Mouse (Mus musculus) intestine, embryonic 14.5 days (tissue): ENCODE measurements at regions not wholly inside any gene's neighbourhood (a gene's known extent, or its start where the extent isn't known, plus 50 kb on each side); places are given as distances from the start of the nearest gene placed in this dataset.

Source experiments
- ATAC-seq: fragments of 200-750 bp; cut with Nextera tagmentation; replicated peaks from 2 replicates; pipeline ENCODE4 v1.8.0; 2017; ENCODE audit warnings: low read depth, moderate number of reproducible peaks, moderate TSS enrichment, moderate library complexity; ENCODE audit not compliant: low FRiP score, low TSS enrichment
- DNase-seq: peaks from one replicate; pipeline ENCODE4 v3.0.0-alpha.2; 2018; ENCODE audit warnings: low spot score
- H3K27ac ChIP-seq: fragments of 300-500 bp; sonication (generic); 2 replicates; pipeline ENCODE4 v1.5.1; 2014; ENCODE audit warnings: low read depth, mild to moderate bottlenecking, control low read depth
- H3K27me3 ChIP-seq: fragments of 300-500 bp; sonication (generic); replicated peaks from 2 replicates; pipeline ENCODE4 v1.6.1; 2014; ENCODE audit warnings: low read length, control low read depth; ENCODE audit not compliant: control insufficient read depth, insufficient read depth
- H3K36me3 ChIP-seq: fragments of 300-500 bp; sonication (generic); 2 replicates; pipeline ENCODE4 v1.6.1; 2014; ENCODE audit warnings: low read length, control low read depth; ENCODE audit not compliant: control insufficient read depth, insufficient read depth
- H3K4me1 ChIP-seq: fragments of 300-500 bp; sonication (generic); replicated peaks from 2 replicates; pipeline ENCODE4 v1.6.1; 2014; ENCODE audit warnings: low read length, control low read depth, mixed read lengths; ENCODE audit not compliant: control insufficient read depth, insufficient read depth
- H3K4me2 ChIP-seq: fragments of 300-500 bp; sonication (generic); 2 replicates; pipeline ENCODE4 v1.6.1; 2014; ENCODE audit warnings: low read length
- H3K4me3 ChIP-seq: fragments of 300-500 bp; sonication (generic); 2 replicates; pipeline ENCODE4 v1.5.1; 2014; ENCODE audit warnings: low read depth, low read length, control low read depth, mixed read lengths
- H3K9ac ChIP-seq: fragments of 300-500 bp; sonication (generic); 2 replicates; pipeline ENCODE4 v1.6.1; 2014; ENCODE audit warnings: mild to moderate bottlenecking, low read length
- H3K9me3 ChIP-seq: fragments of 300-500 bp; sonication (generic); 2 replicates; pipeline ENCODE4 v1.6.1; 2016; ENCODE audit warnings: low read length, control low read depth; ENCODE audit not compliant: control insufficient read depth
- WGBS: fragments of 180-500 bp; shearing (Covaris S2); extraction: QIAGEN DNeasy Blood & Tissue Kit; methylation state at CpG from one replicate; pipeline ENCODE4 v1.1.7; 2014; 5-methylcytosine and 5-hydroxymethylcytosine counted together

DNA sequence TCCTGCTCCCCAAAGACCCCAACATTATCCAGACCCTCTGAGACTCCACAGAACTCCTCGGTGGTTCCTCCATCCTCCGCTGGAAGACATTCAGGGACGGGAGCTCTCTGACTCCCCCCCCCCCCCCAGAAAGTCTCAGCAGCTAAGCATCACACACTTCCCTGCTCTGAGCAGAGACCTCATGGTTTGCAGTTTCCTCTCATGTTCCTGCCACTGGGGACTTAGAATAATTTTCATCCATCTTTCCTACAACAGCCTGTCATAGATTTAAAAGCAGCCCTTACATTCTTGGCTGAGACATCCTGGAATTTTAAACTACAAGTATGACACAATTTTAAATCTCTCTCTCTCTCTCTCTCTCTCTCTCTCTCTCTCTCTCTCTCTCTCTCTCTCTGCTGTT is 69.2 kb downstream of the Gpr65 start:
- ATAC-seq (peak; percentile 68), DNase-seq (peak; percentile 53)
- Histone ChIP-seq H3K4me3 (no peak overlapping the region), H3K27ac (0 out of 2 replicates have a peak overlapping the region, but pooled peaks have one; percentile 11), H3K27me3 (no peaks in the 10 kb centered on the region), H3K36me3 (no peaks in the 10 kb centered on the region), H3K4me2 (no peak overlapping the region), H3K9me3 (no peaks in the 10 kb centered on the region), H3K9ac (no peak overlapping the region), H3K4me1 (0 out of 2 replicates have a peak, but pooled peaks cover 6% of the 10 kb centered on the region)
- 19% methylated on average over 3 of the region's 3 CpGs for WGBS

- DNase-seq (no peak), ATAC-seq (no peak)
- H3K27ac ChIP-seq: no peak overlapping the region
- 85% methylated on average over 9 of the region's 9 CpGs for WGBS
- H3K4me1 ChIP-seq: 0 out of 2 replicates have a peak, but pooled peaks cover 6% of the 10 kb centered on the region
- H3K9me3 ChIP-seq: no peaks in the 10 kb centered on the region
- no peak overlapping the region for H3K4me3 ChIP-seq
- H3K36me3 ChIP-seq: no peaks in the 10 kb centered on the region
- H3K9ac ChIP-seq: no peak overlapping the region
- no peak overlapping the region for H3K4me2 ChIP-seq
- no peaks in the 10 kb centered on the region for H3K27me3 ChIP-seq
These were observed 71.1 kb downstream of the Gpr65 start for GRCm38 (mm10) chr12:98339536-98339935.

DNA sequence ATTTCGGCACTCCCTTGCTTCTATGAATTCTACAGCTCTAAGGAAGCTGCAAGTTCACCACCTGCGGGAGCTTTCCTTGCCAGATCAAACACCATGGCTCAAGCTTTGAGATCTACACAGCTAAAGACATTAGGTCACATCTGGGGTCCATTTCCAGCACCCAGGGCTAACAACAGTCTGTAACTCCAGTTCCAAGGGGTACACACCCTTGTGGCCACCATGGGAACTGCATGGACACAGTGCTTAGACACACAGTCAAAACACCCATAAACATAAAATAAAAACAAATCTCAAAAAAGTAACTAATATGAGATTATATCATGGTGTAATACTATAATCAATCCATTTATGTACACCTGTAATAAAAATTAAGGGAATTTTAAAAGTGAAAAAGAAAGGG is 73.7 kb downstream of the Gpr65 start:
- H3K9ac ChIP-seq: no peak overlapping the region
- H3K4me1 ChIP-seq: 0 out of 2 replicates have a peak, but pooled peaks cover 6% of the 10 kb centered on the region
- no peak overlapping the region for H3K27ac ChIP-seq
- no peaks in the 10 kb centered on the region for H3K27me3 ChIP-seq
- 87% methylated on average over 2 of the region's 2 CpGs for WGBS
- no peak overlapping the region for H3K4me3 ChIP-seq
- ATAC-seq (no peak), DNase-seq (no peak)
- H3K36me3 ChIP-seq: no peaks in the 10 kb centered on the region
- H3K4me2 ChIP-seq: no peak overlapping the region
- no peaks in the 10 kb centered on the region for H3K9me3 ChIP-seq

GRCm38 (mm10) chr12:98343653-98344052 is 75.2 kb downstream of the Gpr65 start:
- Histone ChIP-seq H3K27me3 (no peaks in the 10 kb centered on the region), H3K9me3 (no peaks in the 10 kb centered on the region), H3K27ac (no peak overlapping the region), H3K4me3 (no peak overlapping the region), H3K36me3 (no peaks in the 10 kb centered on the region), H3K9ac (no peak overlapping the region), H3K4me1 (no peaks in the 10 kb centered on the region), H3K4me2 (no peak overlapping the region)
- ATAC-seq (no peak), DNase-seq (no peak)
- 59% methylated on average over 7 of the region's 7 CpGs for whole genome bisulfite sequencing

GRCm38 (mm10) chr12:98347056-98347455 is 78.6 kb downstream of the Gpr65 start:
- WGBS: 83% methylated on average over 6 of the region's 6 CpGs

GRCm38 (mm10) chr12:98347550-98348318 is 79.3 kb downstream of the Gpr65 start:
- DNase-seq: no peak
- no peaks in the 10 kb centered on the region for H3K4me1 ChIP-seq
- 72% methylated on average over 13 of the region's 13 CpGs for whole genome bisulfite sequencing
- no peak for ATAC-seq
- H3K27ac ChIP-seq: no peak overlapping the region
- no peaks in the 10 kb centered on the region for H3K36me3 ChIP-seq
- no peaks in the 10 kb centered on the region for H3K27me3 ChIP-seq
- H3K4me3 ChIP-seq: no peak overlapping the region
- no peak overlapping the region for H3K9ac ChIP-seq
- no peaks in the 10 kb centered on the region for H3K9me3 ChIP-seq
- no peak overlapping the region for H3K4me2 ChIP-seq

More at GRCm38 (mm10) chr12:98347056-98347455, 78.6 kb downstream of the Gpr65 start:
- Histone ChIP-seq H3K4me2 (no peak overlapping the region), H3K4me1 (no peaks in the 10 kb centered on the region), H3K27ac (no peak overlapping the region), H3K9me3 (no peaks in the 10 kb centered on the region), H3K9ac (no peak overlapping the region), H3K27me3 (no peaks in the 10 kb centered on the region), H3K36me3 (no peaks in the 10 kb centered on the region), H3K4me3 (no peak overlapping the region)
- DNase-seq: no peak
- no peak for ATAC-seq

DNA sequence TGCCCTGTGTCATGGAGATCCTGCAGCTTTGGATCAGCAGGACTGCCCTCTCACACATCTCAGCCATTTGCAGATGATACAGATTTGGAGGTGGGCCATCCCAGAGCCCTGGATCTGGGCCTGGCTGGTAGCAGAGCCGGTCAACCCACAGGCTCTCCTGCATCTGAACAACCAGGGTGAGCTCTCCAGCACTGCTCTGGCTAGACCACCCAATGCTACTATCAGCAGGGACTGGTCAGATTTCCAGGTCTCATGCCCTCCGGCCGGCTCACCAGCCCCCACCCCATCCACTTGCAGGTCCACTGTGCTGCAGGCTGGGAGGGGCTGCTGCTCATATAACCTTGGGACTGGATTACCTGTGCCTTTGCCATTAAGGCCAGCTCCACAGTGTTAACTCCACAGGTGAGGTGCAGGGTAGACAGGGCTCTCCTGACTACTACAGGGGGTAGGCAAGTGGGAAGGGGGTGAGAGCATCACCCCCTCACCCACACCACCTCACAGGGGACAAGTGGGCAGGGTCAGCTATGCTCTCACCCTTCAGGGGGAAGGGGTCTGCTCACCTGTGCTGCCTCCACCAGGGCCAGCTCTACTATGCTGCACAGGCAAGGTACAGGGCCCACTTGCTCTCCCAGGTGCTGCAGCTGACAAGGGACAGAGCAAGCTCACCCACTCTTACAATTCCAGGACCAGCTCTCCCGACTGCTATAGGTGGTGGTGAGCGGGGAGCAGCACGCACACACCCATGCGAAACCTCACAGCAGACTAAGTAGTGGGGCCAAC is 81.6 kb downstream of the Gpr65 start:
- no peaks in the 10 kb centered on the region for H3K4me1 ChIP-seq
- 91% methylated on average over 7 of the region's 7 CpGs for WGBS
- no peak overlapping the region for H3K4me2 ChIP-seq
- H3K36me3 ChIP-seq: no peaks in the 10 kb centered on the region
- no peaks in the 10 kb centered on the region for H3K27me3 ChIP-seq
- H3K4me3 ChIP-seq: no peak overlapping the region
- H3K9ac ChIP-seq: no peak overlapping the region
- DNase-seq (no peak), ATAC-seq (no peak)
- no peak overlapping the region for H3K27ac ChIP-seq
- no peaks in the 10 kb centered on the region for H3K9me3 ChIP-seq

DNA sequence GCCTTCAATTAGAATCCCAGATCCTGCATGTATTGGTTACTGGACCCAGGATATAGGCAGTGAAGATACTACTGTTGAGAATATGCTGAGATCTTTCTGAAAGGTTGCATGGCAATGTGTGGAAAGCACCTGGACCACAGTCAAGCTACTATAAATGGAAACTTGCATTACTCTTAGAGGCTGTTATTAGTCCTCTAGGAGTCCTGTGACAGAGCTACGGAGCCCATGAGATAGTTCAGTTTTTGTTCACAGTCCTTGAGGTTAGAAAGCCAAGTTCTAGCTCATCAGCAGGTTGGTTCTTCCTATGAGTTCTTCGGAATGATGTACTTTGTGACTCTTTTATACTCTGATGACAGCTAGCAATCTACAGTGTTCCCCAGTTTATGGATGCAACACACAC is 84.0 kb downstream of the Gpr65 start:
- no peak overlapping the region for H3K9ac ChIP-seq
- H3K36me3 ChIP-seq: no peaks in the 10 kb centered on the region
- no peak overlapping the region for H3K4me2 ChIP-seq
- ATAC-seq (no peak), DNase-seq (no peak)
- H3K9me3 ChIP-seq: no peaks in the 10 kb centered on the region
- 94% methylated on average over 2 of the region's 2 CpGs for WGBS
- no peak overlapping the region for H3K4me3 ChIP-seq
- no peaks in the 10 kb centered on the region for H3K4me1 ChIP-seq
- H3K27me3 ChIP-seq: no peaks in the 10 kb centered on the region
- H3K27ac ChIP-seq: no peak overlapping the region
